Mouse (Mus musculus): Measurements from ENCODE around the gene Zfp664.

Zfp664 gene

DNA sequence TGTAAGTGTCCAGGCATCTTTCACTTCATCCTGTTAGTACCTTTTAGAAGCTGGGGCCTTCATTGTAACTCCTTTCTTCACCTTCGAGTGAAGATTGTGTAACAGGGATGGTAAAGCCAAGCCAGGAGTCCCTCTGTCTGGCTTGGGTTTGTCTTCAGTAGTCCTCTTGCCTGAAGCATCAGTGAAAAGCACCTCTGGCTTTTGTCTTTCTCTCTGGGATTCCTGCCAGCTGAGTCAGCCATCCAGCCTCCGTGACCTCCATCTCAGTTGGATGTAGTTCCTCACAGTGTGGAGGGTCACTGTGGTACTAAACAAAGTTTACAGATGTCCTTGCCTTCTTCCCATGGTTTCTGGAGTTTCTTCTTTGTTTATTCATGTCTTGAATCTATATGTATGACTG lies 9.5 kb downstream of the Zfp664 start:
- no peak for DNase-seq (ENCODE audit: low spot score)

- DNase-seq (ENCODE audit: low spot score), result peak; percentile 31
Observed at GRCm38 (mm10) chr5:124873096-124873495, 10.6 kb downstream of the Zfp664 start.

DNA sequence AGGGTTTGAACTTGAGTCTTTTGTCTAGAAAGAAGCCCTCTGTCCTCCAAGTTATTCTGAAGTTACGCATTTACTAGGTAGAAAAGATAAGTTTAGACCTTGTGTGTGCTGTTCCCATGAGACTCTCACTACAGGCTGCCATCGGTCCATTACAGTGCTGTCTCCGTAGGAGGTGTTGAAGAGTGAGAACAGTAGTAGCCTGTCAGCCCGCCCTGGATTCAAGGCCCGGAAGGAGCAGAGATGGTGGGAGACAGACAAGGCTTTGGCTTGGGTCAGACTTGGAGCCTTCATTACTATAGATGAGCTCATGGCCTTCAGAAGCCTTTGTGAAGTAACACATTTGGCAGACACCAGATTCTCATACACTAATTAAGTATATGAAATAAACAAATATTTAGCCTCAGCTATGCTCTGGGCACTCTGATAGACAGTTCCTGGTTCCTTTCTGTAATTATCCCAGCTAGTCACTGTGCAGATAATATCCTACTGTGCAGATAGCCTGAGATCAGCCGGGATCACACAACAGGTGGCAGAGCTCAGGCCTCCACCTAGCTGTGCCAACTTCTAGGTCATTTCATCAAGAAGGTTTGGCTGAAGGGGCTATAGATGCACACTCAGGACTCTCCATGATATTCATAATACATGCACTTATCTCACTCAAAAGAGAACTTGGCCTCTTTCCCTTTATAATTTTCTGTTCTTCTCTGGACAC lies 11.6 kb downstream of the Zfp664 start:
- no peak for DNase-seq (ENCODE audit: low spot score)

DNA sequence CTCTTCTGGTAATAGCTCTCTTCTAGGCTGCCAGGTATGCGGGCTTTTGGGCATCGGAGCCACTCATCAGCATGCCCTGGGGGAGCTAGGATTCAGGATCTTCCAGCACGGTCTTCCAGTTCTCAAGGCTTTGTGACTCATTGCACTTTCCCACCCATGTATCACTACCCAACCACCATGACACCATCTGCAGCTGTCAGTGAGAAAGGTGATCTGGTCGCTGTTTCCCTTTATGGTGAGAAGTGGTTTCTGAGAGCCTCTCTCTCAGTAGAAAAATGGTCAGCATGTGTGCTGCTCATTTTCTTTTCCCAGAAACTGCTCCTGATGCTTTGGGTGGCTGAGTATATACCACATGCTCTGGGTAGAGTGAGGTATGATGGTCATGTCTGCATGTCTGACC lies 16.8 kb downstream of the Zfp664 start:
- DNase-seq (ENCODE audit: low spot score), result no peak

- DNase-seq (ENCODE audit: low spot score), result no peak
Observed at GRCm38 (mm10) chr5:124879801-124880200, 17.3 kb downstream of the Zfp664 start.

DNA sequence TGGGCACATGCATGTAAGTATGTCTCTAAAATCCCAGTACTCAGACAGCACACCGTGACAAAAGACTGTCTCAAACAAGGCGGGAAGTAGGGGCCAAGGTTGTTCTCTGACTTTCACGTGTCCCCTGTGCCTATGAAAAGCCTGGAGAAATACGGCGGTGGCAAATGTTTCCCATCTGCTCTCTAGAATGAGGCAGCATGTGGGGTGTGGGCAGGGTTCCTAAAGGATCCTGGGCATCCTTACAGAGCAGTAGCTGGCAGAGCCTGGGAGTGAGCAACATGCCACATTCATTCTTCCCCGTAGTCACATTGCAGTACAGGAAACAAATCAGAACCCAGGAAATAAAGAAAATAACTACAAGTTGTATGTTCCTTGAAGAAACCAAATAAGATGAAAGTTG lies 21.4 kb downstream of the Zfp664 start:
- DNase-seq (ENCODE audit: low spot score), result no peak

DNA sequence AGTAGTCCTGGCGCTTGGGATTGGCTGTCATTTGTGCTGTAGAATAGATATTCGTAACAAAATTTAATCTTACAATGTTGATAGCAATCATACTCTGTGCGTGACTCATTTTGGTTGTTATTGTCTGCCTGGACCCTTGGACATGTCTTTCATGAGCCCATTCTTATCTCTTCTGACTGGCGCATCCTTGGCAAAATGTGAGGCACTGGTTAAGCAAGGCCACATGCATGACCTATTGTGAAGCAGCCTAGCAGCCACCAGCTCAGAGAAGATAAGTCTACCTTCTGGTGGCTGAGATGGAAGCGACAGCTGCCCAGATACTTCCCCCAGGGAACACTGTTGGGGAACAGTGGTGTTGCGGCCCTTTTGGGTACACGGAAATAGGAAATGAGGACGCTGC lies 26.2 kb downstream of the Zfp664 start:
- no peak for DNase-seq (ENCODE audit: low spot score)

GRCm38 (mm10) chr5:124891921-124892370 lies 29.5 kb downstream of the Zfp664 start:
- DNase-seq (ENCODE audit: low spot score), result no peak

- no peak for DNase-seq (ENCODE audit: low spot score)
Observed at GRCm38 (mm10) chr5:124896135-124896534, 33.6 kb downstream of the Zfp664 start.

DNA sequence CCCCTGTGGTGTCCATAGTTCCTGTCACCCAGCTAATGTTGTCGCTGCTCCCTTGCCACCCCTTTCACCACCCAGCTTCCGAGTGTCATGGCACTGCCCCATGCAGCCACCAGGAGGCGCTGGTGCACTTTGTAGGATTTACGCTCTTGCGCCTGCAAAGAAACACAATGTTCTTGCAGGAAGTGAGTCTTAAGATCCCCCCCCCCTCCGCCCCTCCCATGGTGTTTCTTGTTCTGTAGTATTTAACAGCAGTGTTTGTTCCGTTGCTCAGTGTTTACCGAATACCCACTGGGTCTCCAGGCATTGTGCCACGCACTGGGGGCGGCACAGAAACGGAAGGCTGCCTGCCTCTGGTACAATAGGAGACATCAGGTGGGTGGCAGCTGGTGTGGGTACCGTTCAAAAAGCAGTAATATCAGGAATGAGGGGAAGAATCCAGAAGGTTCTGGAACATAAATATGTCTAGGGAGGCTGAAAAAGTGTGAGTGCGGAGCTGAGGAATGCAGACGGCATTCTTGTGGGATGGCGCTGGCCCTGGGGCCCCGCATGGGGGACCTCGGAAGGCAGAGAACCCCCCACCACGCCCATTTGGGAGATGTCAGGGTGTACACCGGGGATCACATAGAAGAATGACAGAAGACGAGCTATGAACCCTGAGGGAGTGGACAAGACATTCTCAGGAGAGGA lies 37.6 kb downstream of the Zfp664 start:
- peak; percentile 88 for DNase-seq (ENCODE audit: low spot score)

GRCm38 (mm10) chr5:124900738-124901490 lies 38.4 kb downstream of the Zfp664 start:
- DNase-seq (ENCODE audit: low spot score), result no peak

DNA sequence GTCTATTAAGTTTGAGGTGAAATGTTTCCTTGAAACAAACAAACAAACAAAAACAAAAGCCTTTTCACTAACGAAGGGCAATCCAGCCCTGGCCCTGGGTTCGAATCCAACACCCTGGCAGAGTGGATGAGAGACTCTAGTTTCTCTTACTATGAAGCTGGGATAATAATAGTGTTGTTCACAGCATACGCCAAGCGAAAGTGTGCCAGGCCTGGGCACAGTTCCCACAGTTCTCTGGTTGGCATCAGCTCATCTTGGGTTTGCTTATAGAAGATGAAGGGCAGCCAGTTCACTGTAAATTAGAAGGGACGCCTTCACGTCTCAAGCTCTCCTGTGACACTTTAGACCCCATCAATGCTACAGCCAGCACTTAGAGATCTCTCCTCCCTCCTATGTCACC lies 39.2 kb downstream of the Zfp664 start:
- DNase-seq (ENCODE audit: low spot score), result no peak

DNA sequence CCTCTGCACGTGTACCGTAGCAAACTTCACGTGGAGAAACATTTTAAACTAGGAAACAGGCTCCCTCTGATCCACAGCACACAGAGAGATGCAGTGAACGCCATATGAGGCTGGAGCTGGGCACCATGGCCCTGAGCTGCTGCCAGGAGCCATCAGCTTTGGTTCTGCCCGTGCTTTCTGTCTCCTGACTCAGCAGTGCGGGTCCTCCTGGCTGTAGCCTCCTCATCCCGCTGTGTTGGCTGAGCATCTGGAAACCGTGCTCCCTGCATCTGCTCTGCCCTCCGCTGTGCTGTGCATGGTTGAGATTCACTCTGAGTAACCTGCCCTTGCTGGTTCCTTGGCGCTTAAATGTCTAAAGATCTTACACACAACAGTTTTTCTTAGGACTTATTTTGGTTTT lies 39.7 kb downstream of the Zfp664 start:
- no peak for DNase-seq (ENCODE audit: low spot score)

- no peak for DNase-seq (ENCODE audit: low spot score)
Observed at GRCm38 (mm10) chr5:124903852-124904251, 41.4 kb downstream of the Zfp664 start.

GRCm38 (mm10) chr5:124906890-124907289 lies 44.4 kb downstream of the Zfp664 start:
- DNase-seq (ENCODE audit: low spot score), result peak; percentile 77

- peak; percentile 80 for DNase-seq (ENCODE audit: low spot score)
Observed at GRCm38 (mm10) chr5:124908860-124909259, 46.4 kb downstream of the Zfp664 start.

- DNase-seq (ENCODE audit: low spot score), result no peak
Observed at GRCm38 (mm10) chr5:124912276-124912675, 49.8 kb downstream of the Zfp664 start.

- DNase-seq (ENCODE audit: low spot score), result no peak
Observed at GRCm38 (mm10) chr5:124912946-124913933, 50.7 kb downstream of the Zfp664 start.

GRCm38 (mm10) chr5:124919798-124920197 lies 57.3 kb downstream of the Zfp664 start:
- DNase-seq (ENCODE audit: low spot score), result no peak

- no peak for DNase-seq (ENCODE audit: low spot score)
Observed at GRCm38 (mm10) chr5:124921410-124921809, 58.9 kb downstream of the Zfp664 start.

All from T-cell, adult 2 months (primary cell).